Mouse (Mus musculus): ENCODE results near the gene E130311K13Rik. TPM values are rescaled to one million over a fixed set of nuclear protein-coding genes. Genes with fewer than 3 reads are reported as not detected.

E130311K13Rik gene
- polyA plus RNA-seq, 1 experiment from 2014 or later = 3.7 TPM

DNA sequence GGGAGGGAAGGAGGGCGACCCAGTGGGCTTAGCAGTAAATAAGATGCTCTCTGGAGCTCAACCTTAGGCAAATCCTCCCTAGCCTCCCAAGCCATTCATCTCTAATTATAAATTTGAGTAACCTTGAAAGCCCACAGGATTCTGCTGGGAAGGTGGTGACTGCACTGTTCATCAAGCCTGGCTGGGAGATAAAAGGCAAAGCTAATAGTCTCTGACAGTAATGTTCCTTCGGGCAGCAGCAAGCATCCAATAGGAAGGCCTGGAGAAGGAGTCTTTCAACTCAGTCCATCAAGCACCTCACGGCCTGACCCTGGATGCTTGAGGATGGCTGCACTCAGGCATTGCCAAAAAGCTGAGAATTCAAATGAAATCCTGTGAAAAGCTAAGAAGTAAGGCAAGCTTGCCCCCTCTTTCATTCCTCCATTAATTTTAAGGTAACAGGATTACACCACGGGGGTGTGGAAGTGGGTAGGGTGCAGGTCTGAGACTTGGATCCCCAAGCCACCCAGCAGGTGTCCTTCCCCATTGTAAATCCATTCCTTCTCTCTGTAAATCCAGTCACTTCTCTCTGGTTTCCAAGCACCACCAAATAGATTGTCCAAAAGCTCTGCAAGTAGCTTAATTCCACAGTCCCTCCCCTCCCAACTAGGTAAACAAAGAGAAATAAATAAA, 50.1 kb downstream of the E130311K13Rik start:
- 45% methylated on average over 4 of the region's 4 CpGs for WGBS
- no peak overlapping the region for H3K4me3 ChIP-seq (ENCODE audit: low read depth, low read length)
- H3K9ac ChIP-seq (ENCODE audit: low read depth, low read length) = no peak overlapping the region
- H3K4me2 ChIP-seq (replicated peaks; ENCODE audit: low read depth) = no peak overlapping the region
- H3K27ac ChIP-seq (ENCODE audit: low read depth, low read length) = no peak overlapping the region
- peaks cover 5% of the 10 kb centered on the region; the same call in 1 of the 2 replicates for H3K36me3 ChIP-seq (ENCODE audit: control insufficient read depth, insufficient read depth)
- no peaks in the 10 kb centered on the region for H3K27me3 ChIP-seq (replicated peaks; ENCODE audit: control insufficient read depth, insufficient read depth, low read length)
- H3K4me1 ChIP-seq (replicated peaks; ENCODE audit: control insufficient read depth, insufficient read depth, low read length) = no peaks in the 10 kb centered on the region
- ATAC-seq = no peak
- H3K9me3 ChIP-seq (ENCODE audit: control insufficient read depth) = no peaks in the 10 kb centered on the region
- no peak for TF ChIP-seq CTCF (IDR thresholded peaks at IDR 0.05; ENCODE audit: low read depth)

GRCm38 (mm10) chr3:63872818-63873217, 56.5 kb downstream of the E130311K13Rik start:
- no peak for TF ChIP-seq CTCF (IDR thresholded peaks at IDR 0.05; ENCODE audit: low read depth)
- WGBS = 50% methylated on average over 1 of the region's 1 CpGs
- Histone ChIP-seq H3K4me1 (replicated peaks; ENCODE audit: control insufficient read depth, insufficient read depth, low read length) (no peaks in the 10 kb centered on the region), H3K36me3 (ENCODE audit: control insufficient read depth, insufficient read depth) (no peaks in the 10 kb centered on the region), H3K9me3 (ENCODE audit: control insufficient read depth) (no peaks in the 10 kb centered on the region), H3K4me2 (replicated peaks; ENCODE audit: low read depth) (no peak overlapping the region), H3K27ac (ENCODE audit: low read depth, low read length) (no peak overlapping the region), H3K9ac (ENCODE audit: low read depth, low read length) (no peak overlapping the region), H3K27me3 (replicated peaks; ENCODE audit: control insufficient read depth, insufficient read depth, low read length) (no peaks in the 10 kb centered on the region), H3K4me3 (ENCODE audit: low read depth, low read length) (no peak overlapping the region)
- ATAC-seq = no peak

DNA sequence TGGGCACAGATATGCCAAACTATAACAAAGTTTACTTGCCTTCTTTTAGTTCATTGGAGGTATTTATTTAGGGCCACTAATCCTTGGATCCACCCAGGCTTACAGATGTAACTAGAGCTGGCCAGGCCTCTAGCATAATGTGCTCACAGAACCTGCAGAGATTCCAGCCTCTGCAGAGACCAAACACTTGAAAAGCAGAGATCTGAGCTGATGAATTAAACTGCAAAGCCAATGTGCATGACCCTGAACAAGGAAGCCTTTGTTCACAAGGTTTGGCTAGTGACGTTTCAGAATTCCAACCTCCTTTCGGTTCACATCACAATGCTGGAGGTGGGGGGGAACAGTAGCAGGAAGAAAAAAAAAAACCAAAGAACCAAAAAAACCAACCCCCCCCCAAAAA, 58.0 kb downstream of the E130311K13Rik start:
- Histone ChIP-seq H3K4me3 (ENCODE audit: low read depth, low read length) (no peak overlapping the region), H3K27me3 (replicated peaks; ENCODE audit: control insufficient read depth, insufficient read depth, low read length) (no peaks in the 10 kb centered on the region), H3K9me3 (ENCODE audit: control insufficient read depth) (no peaks in the 10 kb centered on the region), H3K4me1 (replicated peaks; ENCODE audit: control insufficient read depth, insufficient read depth, low read length) (no peaks in the 10 kb centered on the region), H3K36me3 (ENCODE audit: control insufficient read depth, insufficient read depth) (no peaks in the 10 kb centered on the region), H3K4me2 (replicated peaks; ENCODE audit: low read depth) (no peak overlapping the region), H3K27ac (ENCODE audit: low read depth, low read length) (no peak overlapping the region), H3K9ac (ENCODE audit: low read depth, low read length) (no peak overlapping the region)
- TF ChIP-seq CTCF (IDR thresholded peaks at IDR 0.05; ENCODE audit: low read depth) = no peak
- WGBS = 54% methylated on average over 2 of the region's 2 CpGs
- ATAC-seq = no peak

- Histone ChIP-seq H3K9me3 (ENCODE audit: control insufficient read depth) (no peaks in the 10 kb centered on the region), H3K27ac (ENCODE audit: low read depth, low read length) (no peak overlapping the region), H3K4me2 (replicated peaks; ENCODE audit: low read depth) (no peak overlapping the region), H3K27me3 (replicated peaks; ENCODE audit: control insufficient read depth, insufficient read depth, low read length) (no peaks in the 10 kb centered on the region), H3K36me3 (ENCODE audit: control insufficient read depth, insufficient read depth) (no peaks in the 10 kb centered on the region), H3K9ac (ENCODE audit: low read depth, low read length) (no peak overlapping the region), H3K4me3 (ENCODE audit: low read depth, low read length) (no peak overlapping the region), H3K4me1 (replicated peaks; ENCODE audit: control insufficient read depth, insufficient read depth, low read length) (no peaks in the 10 kb centered on the region)
- 70% methylated on average over 1 of the region's 1 CpGs for WGBS
- no peak for ATAC-seq
- TF ChIP-seq CTCF (IDR thresholded peaks at IDR 0.05; ENCODE audit: low read depth) = peak; percentile 71
Measured at GRCm38 (mm10) chr3:63868285-63868684, 61.0 kb downstream of the E130311K13Rik start.

DNA sequence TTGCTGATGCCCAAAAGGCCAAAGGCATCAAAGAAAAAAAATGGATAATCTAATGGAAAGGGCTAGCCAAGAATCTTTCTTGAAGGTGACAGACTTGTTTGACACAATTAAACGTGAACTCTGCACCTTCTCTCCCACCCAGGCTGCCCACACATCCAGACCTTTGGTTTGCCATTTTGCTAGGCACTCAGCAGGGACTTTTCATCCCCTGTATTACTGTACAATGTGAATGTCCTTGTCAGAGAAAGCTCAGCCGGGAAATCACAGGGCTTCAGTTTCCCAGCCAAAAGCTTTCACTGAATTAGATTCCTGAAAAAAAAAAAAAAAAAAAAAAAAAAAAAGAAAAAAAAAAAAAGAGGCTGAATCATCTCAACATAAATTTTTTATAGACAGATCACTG, 64.2 kb downstream of the E130311K13Rik start:
- ATAC-seq = no peak
- Histone ChIP-seq H3K27ac (ENCODE audit: low read depth, low read length) (no peak overlapping the region), H3K9ac (ENCODE audit: low read depth, low read length) (no peak overlapping the region), H3K4me3 (ENCODE audit: low read depth, low read length) (no peak overlapping the region), H3K9me3 (ENCODE audit: control insufficient read depth) (no peaks in the 10 kb centered on the region), H3K27me3 (replicated peaks; ENCODE audit: control insufficient read depth, insufficient read depth, low read length) (no peaks in the 10 kb centered on the region), H3K4me2 (replicated peaks; ENCODE audit: low read depth) (no peak overlapping the region), H3K36me3 (ENCODE audit: control insufficient read depth, insufficient read depth) (0 out of 2 replicates have a peak, but pooled peaks cover 4% of the 10 kb centered on the region), H3K4me1 (replicated peaks; ENCODE audit: control insufficient read depth, insufficient read depth, low read length) (no peaks in the 10 kb centered on the region)
- 64% methylated on average over 2 of the region's 2 CpGs for WGBS
- TF ChIP-seq CTCF (IDR thresholded peaks at IDR 0.05; ENCODE audit: low read depth) = no peak

Other genes starting within 250 kb of the E130311K13Rik start
- gene Plch1, start 30.0 kb downstream of the E130311K13Rik start, polyA plus RNA-seq (2015; fragmentation: Nextera tagmentation; extraction: Ambion mirVana) = 2.2 and 2.6 TPM in 2 replicates
- gene Slc33a1, start 35.3 kb upstream of the E130311K13Rik start, polyA plus RNA-seq (2015; fragmentation: Nextera tagmentation; extraction: Ambion mirVana) = 22.4 and 25.2 TPM in 2 replicates
- 11.5 and 12.4 TPM in 2 replicates for gene Gmps, start 46.6 kb upstream of the E130311K13Rik start, polyA plus RNA-seq (2015; fragmentation: Nextera tagmentation; extraction: Ambion mirVana)
- 0.01 and 0.07 TPM in 2 replicates for gene Vmn2r1, start 152.1 kb upstream of the E130311K13Rik start, polyA plus RNA-seq (2015; fragmentation: Nextera tagmentation; extraction: Ambion mirVana)
- 0.05 and 0.08 TPM in 2 replicates for gene Vmn2r2, start 212.5 kb upstream of the E130311K13Rik start, polyA plus RNA-seq (2015; fragmentation: Nextera tagmentation; extraction: Ambion mirVana)

Data from intestine, postnatal 0 days (tissue).